Mouse (Mus musculus) hindbrain, embryonic 15.5 days (tissue): ENCODE results near the gene Nucb2. TPM values are rescaled to one million over a fixed set of nuclear protein-coding genes. Genes with fewer than 3 reads are reported as not detected.
A peak's percentile ranks its signal among the peaks of the same experiment; 100 is the strongest.

ENCODE experiments used
- ATAC-seq: fragments of 200-750 bp; cut with Nextera tagmentation; 2 replicates; pipeline ENCODE4 v1.8.0; 2017; ENCODE audit warnings: low read depth, moderate number of reproducible peaks, moderate TSS enrichment; ENCODE audit not compliant: low FRiP score
- H3K27ac ChIP-seq: fragments of 300-500 bp; sonication (generic); replicated peaks from 2 replicates; pipeline ENCODE4 v1.5.1; 2015; ENCODE audit warnings: mild to moderate bottlenecking, inconsistent platforms
- H3K27me3 ChIP-seq: fragments of 300-500 bp; sonication (generic); 2 replicates; pipeline ENCODE4 v1.6.1; 2015; ENCODE audit warnings: control low read depth, inconsistent platforms
- H3K36me3 ChIP-seq: fragments of 300-500 bp; sonication (generic); 2 replicates; pipeline ENCODE4 v1.6.1; 2015; ENCODE audit warnings: control low read depth, inconsistent platforms
- H3K4me1 ChIP-seq: fragments of 300-500 bp; sonication (generic); replicated peaks from 2 replicates; pipeline ENCODE4 v1.6.1; 2015; ENCODE audit warnings: control low read depth, inconsistent platforms
- H3K4me2 ChIP-seq: fragments of 300-500 bp; sonication (generic); 2 replicates; pipeline ENCODE4 v1.6.1; 2015; ENCODE audit warnings: moderate library complexity, mild to moderate bottlenecking, inconsistent platforms
- H3K4me3 ChIP-seq: fragments of 300-500 bp; sonication (generic); 2 replicates; pipeline ENCODE4 v1.5.1; 2015; ENCODE audit warnings: mild to moderate bottlenecking, inconsistent platforms
- H3K9ac ChIP-seq: fragments of 300-500 bp; sonication (generic); 2 replicates; pipeline ENCODE4 v1.6.1; 2015; ENCODE audit warnings: inconsistent platforms
- H3K9me3 ChIP-seq: fragments of 300-500 bp; sonication (generic); 2 replicates; pipeline ENCODE4 v1.6.1; 2016; ENCODE audit warnings: control low read depth, inconsistent platforms
- WGBS: fragments of 180-500 bp; shearing (Covaris S2); methylation state at CpG from one replicate; pipeline ENCODE4 v1.1.7; 2015; 5-methylcytosine and 5-hydroxymethylcytosine counted together
- polyA plus RNA-seq: library from polyadenylated mRNA; unstranded; fragments of >200 nt; fragmentation: Nextera tagmentation; extraction: Ambion mirVana; gene quantifications from 2 replicates; pipeline ENCODE4 v1.2.1, GENCODE M21; 2015

Gene Nucb2
- polyA plus RNA-seq, result 27.5 and 29.6 TPM in 2 replicates

DNA sequence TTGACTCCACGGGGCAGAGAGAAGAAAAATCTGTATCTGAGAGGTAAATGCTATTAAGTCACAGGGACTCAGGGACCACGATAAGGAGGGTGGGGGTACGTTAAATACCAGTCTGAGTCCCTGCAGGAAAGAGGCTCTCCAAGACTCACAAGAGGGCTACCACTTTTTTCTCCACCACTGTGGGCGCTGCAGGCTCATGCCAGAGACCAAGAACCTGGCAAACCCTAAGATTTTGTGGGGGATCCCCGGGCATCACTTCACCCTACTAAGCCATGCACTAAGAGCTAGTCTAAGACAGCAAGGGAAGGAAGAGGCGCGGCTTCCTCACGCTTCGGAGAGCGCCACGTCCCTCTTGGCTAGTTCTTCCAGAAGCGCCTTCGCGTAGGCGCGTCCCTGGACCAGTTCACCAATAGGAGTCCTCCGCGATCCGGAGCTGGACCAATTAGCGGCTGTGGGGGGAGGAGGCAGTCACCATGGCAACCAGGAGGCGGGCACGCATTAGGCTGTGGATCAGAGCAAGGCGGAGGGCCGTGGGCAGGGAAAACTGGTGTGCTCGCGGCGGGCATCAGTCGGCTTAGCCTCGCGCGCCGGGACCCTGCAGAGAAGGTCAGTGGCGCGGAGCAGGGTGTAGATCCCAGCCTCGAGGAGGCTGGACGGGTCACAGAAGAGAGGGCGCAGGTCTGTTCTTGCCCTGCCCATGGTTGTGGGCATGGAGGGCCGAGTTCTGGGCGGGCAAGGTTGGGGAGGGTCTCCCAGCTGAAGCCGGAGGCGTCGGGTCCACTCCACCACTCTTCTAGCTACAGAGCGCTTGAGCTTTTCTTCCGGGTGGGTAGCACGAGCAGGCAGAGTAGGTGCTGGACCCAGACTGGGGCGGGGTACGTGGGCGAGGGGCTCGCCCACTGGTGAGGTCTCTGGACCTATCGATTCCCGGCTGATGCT, at the start of gene Nucb2:
Gene Nucb2, plus strand, starts transcription at position 491 of the 939 bp plus-strand sequence.
- H3K4me1 ChIP-seq, result peaks cover 23% of the 10 kb centered on the region
- H3K9me3 ChIP-seq, result no peaks in the 10 kb centered on the region
- peak within 1 kb of the TSS; percentile 77 for H3K9ac ChIP-seq
- peak within 1 kb of the TSS; percentile 78 for H3K4me2 ChIP-seq
- no peaks in the 10 kb centered on the region for H3K36me3 ChIP-seq
- H3K27ac ChIP-seq, result peak within 1 kb of the TSS; percentile 90
- H3K4me3 ChIP-seq, result peak within 1 kb of the TSS; percentile 78
- WGBS, result under 1% methylated on average over 51 of the region's 51 CpGs
- ATAC-seq, result peak; percentile 100
- H3K27me3 ChIP-seq, result no peaks in the 10 kb centered on the region

DNA sequence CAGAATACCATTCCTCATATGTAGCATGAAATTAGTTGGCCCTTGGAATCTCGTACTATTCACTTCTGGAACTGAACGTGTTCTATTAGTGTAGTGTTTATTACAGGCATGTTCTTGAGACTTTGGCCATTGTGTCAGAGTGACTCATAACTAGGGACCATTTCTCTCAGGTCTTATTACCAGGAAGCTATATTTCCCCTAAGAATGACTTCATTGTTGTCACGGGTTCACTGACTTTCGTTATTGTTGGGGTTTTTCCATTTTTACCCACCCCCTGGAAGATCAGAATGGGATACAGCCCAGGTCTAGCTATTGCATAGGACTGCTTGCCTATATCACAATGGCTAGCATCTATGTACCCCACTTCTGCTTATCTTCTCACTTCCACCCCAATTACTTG, 47.2 kb upstream of the Nucb2 start:
- H3K9ac ChIP-seq, result no peak overlapping the region
- no peaks in the 10 kb centered on the region for H3K36me3 ChIP-seq
- 86% methylated on average over 4 of the region's 4 CpGs for WGBS
- no peaks in the 10 kb centered on the region for H3K9me3 ChIP-seq
- H3K4me2 ChIP-seq, result no peak overlapping the region
- H3K27me3 ChIP-seq, result no peaks in the 10 kb centered on the region
- no peaks in the 10 kb centered on the region for H3K4me1 ChIP-seq
- H3K4me3 ChIP-seq, result no peak overlapping the region
- no peak overlapping the region for H3K27ac ChIP-seq
- ATAC-seq, result no peak

DNA sequence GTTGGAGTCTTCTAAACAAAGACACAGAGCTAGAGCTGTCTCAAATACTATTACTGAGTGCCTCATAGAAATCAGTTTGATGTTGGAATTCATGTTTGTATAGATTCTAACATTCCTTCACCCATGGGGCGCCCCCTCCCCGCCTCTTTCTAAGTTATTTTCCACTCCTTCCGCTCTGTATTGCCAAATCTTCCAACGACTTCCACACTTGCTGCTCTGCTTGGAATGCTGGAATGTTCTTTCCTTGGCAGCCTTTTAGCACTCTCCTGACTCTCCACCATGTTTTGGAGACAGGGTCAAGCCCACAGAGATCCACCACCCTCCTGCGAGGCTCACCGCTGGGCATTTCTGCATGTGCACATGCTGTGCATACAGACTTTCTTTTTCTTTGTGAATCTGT, 46.8 kb upstream of the Nucb2 start:
- no peak overlapping the region for H3K27ac ChIP-seq
- no peak overlapping the region for H3K4me3 ChIP-seq
- H3K36me3 ChIP-seq, result no peaks in the 10 kb centered on the region
- no peak for ATAC-seq
- H3K9me3 ChIP-seq, result no peaks in the 10 kb centered on the region
- no peaks in the 10 kb centered on the region for H3K27me3 ChIP-seq
- H3K9ac ChIP-seq, result no peak overlapping the region
- H3K4me2 ChIP-seq, result no peak overlapping the region
- WGBS, result 87% methylated on average over 6 of the region's 6 CpGs
- H3K4me1 ChIP-seq, result no peaks in the 10 kb centered on the region

DNA sequence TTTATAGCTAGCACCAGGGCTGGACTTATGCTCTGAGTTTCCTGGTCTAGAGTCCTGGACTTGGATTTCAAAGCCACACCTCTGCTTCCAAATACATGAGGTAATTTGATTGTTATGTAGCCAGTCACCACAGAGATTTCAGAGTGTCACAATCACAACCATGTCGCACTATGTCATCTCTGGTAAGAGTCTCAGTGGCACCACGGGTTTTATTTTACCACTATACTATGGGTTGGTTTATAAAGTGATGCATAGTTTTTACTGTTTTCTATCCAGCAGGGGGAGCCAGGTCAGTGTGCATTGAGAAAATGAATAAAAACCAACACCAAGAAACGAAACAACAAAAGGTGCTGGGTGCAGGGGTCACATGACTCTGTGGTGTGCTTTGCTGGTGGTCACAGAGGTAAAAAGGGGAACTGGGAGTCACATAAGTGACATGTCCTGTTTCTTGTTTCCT, 45.2 kb upstream of the Nucb2 start:
- H3K4me1 ChIP-seq, result no peaks in the 10 kb centered on the region
- no peaks in the 10 kb centered on the region for H3K36me3 ChIP-seq
- no peaks in the 10 kb centered on the region for H3K27me3 ChIP-seq
- no peak overlapping the region for H3K27ac ChIP-seq
- 34% methylated on average over 3 of the region's 3 CpGs for WGBS
- no peaks in the 10 kb centered on the region for H3K9me3 ChIP-seq
- no peak overlapping the region for H3K9ac ChIP-seq
- no peak for ATAC-seq
- H3K4me3 ChIP-seq, result no peak overlapping the region
- no peak overlapping the region for H3K4me2 ChIP-seq

DNA sequence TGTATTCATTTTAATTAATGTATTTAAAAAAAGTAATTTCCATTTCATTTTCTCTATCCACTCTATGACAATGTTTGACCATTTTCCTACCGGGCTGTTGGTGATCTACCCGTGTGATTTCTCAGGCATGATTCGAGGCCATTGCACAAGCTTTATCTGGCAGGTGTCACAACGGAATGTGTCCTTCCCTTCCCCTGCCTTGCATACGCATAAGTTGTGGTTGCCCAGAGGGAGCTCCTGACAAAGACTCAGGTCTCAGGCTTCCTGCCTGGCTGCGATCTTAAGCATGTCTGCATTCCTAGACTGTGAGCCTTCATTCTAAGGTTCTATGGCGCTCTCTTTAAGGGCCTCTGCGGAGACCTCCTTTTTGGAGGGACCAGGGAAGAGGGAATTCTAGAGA, 42.1 kb upstream of the Nucb2 start:
- no peak overlapping the region for H3K4me3 ChIP-seq
- no peaks in the 10 kb centered on the region for H3K9me3 ChIP-seq
- H3K36me3 ChIP-seq, result no peaks in the 10 kb centered on the region
- H3K9ac ChIP-seq, result no peak overlapping the region
- H3K27ac ChIP-seq, result no peak overlapping the region
- H3K27me3 ChIP-seq, result no peaks in the 10 kb centered on the region
- no peaks in the 10 kb centered on the region for H3K4me1 ChIP-seq
- 57% methylated on average over 8 of the region's 8 CpGs for WGBS
- no peak for ATAC-seq
- H3K4me2 ChIP-seq, result no peak overlapping the region

DNA sequence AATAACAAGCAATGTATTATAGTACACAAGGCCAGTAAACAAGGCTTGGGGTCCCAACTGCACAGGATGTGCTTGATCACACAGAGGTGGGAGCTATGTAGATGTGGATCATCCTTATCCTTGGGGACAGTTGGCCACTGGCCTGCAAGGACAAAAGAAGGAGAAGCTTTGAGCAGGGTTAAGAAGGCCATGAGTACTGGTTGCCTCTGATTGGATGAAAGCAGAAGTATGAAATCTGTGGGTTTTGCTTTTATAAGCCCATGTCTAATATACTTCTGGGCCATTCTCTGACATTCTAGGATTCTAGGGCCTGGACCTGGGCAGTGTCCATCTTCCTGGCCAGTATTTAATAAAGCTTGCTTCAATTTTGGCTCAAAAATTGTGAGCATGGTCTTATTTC, 28.3 kb upstream of the Nucb2 start:
- ATAC-seq, result no peak
- Histone ChIP-seq H3K9me3 (no peaks in the 10 kb centered on the region), H3K4me2 (no peak overlapping the region), H3K4me1 (no peaks in the 10 kb centered on the region), H3K27ac (no peak overlapping the region), H3K4me3 (no peak overlapping the region), H3K9ac (no peak overlapping the region), H3K27me3 (no peaks in the 10 kb centered on the region), H3K36me3 (no peaks in the 10 kb centered on the region)

DNA sequence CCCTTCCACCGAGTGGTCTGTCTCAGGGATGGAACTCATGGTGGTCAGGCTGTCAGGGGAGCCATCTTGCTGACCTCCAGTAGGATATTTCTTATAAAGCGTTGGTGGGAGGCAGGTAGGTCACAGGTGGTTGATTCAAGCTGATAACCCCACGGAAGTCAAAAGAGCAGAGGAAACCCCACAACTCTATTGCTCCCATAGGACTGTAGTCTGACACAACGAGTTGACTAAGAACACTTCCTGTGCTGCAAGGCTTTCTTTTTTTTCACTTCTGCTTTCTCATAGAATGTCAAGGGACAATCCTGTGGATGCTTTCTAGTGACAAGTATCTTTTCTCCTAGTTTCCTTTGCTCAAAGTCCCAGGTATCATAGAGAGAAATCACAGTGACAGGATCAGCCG, 27.9 kb upstream of the Nucb2 start:
- no peak for ATAC-seq

DNA sequence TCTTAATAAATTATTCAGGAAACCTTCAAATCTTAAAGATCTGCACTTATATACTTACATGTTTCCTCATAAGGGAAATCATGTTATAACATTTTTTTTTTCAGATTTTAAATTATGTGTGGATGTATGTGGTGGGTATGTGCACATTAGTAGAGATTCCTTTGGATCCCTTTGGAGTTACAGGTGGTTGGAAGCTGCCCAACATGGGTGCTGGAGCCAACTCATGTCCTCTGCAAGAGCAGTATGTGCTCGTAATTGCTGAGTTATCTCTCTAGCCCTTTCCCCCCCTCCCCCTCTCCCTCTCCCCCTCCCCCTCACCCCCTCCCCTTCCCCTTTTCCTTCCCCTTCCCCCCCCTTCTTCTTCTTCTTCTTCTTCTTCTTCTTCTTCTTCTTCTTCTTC, 21.1 kb upstream of the Nucb2 start:
- no peak overlapping the region for H3K4me3 ChIP-seq
- no peaks in the 10 kb centered on the region for H3K9me3 ChIP-seq
- WGBS, result 75% methylated on average over 1 of the region's 1 CpGs
- no peaks in the 10 kb centered on the region for H3K4me1 ChIP-seq
- H3K27me3 ChIP-seq, result no peaks in the 10 kb centered on the region
- H3K9ac ChIP-seq, result no peak overlapping the region
- H3K27ac ChIP-seq, result no peak overlapping the region
- no peak for ATAC-seq
- H3K4me2 ChIP-seq, result no peak overlapping the region
- H3K36me3 ChIP-seq, result no peaks in the 10 kb centered on the region

More for the DNA sequence above, 27.9 kb upstream of the Nucb2 start:
- 90% methylated on average over 5 of the region's 5 CpGs for WGBS
- Histone ChIP-seq H3K27ac (no peak overlapping the region), H3K9ac (no peak overlapping the region), H3K4me3 (no peak overlapping the region), H3K4me2 (no peak overlapping the region), H3K27me3 (no peaks in the 10 kb centered on the region), H3K36me3 (no peaks in the 10 kb centered on the region), H3K9me3 (no peaks in the 10 kb centered on the region), H3K4me1 (no peaks in the 10 kb centered on the region)

DNA sequence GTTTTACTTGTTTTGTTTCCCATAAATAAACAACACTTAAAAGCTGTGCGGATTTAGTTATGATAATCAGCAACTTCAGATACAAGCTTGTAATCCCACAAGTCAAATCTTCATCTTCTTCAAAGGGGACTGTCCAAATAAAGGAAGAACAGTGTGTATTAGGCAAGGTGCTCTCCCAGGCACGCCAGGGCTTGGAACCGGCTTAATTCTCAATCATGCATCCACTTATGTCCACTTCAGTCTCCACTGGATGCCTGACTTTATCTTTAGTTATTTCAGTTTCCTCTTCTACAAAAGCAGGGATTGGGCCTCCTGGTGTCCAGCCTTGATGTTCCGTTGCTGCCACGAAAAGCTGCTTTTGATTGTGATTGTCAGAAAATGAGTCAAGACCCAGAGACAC, 20.4 kb upstream of the Nucb2 start:
- Histone ChIP-seq H3K4me1 (no peaks in the 10 kb centered on the region), H3K27ac (no peak overlapping the region), H3K9ac (no peak overlapping the region), H3K4me3 (no peak overlapping the region), H3K9me3 (no peaks in the 10 kb centered on the region), H3K27me3 (no peaks in the 10 kb centered on the region), H3K36me3 (no peaks in the 10 kb centered on the region), H3K4me2 (no peak overlapping the region)
- WGBS, result 86% methylated on average over 5 of the region's 5 CpGs
- ATAC-seq, result no peak

DNA sequence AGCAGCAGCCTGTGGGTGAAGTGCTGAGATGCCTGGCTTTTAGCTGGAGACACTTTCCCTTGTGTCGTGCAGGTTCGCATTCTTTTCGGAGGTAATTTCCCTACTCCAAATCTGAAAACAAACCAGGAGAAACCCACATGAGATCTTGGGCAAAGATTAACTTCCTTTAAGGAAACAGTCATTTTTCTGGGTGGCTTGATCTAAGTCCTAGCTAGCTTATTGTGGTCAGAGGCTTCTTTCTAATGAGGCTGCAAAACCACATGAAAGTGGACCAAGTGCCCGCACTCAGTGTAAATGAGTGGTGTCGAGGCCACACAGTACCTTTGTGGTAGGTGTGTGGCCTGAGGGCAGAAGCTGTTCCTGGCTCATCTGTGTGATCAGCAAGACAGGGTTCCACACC, 20.0 kb upstream of the Nucb2 start:
- no peaks in the 10 kb centered on the region for H3K4me1 ChIP-seq
- no peaks in the 10 kb centered on the region for H3K36me3 ChIP-seq
- no peak for ATAC-seq
- 90% methylated on average over 5 of the region's 5 CpGs for whole genome bisulfite sequencing
- no peak overlapping the region for H3K4me2 ChIP-seq
- no peak overlapping the region for H3K4me3 ChIP-seq
- no peak overlapping the region for H3K27ac ChIP-seq
- H3K9me3 ChIP-seq, result no peaks in the 10 kb centered on the region
- no peaks in the 10 kb centered on the region for H3K27me3 ChIP-seq
- no peak overlapping the region for H3K9ac ChIP-seq

DNA sequence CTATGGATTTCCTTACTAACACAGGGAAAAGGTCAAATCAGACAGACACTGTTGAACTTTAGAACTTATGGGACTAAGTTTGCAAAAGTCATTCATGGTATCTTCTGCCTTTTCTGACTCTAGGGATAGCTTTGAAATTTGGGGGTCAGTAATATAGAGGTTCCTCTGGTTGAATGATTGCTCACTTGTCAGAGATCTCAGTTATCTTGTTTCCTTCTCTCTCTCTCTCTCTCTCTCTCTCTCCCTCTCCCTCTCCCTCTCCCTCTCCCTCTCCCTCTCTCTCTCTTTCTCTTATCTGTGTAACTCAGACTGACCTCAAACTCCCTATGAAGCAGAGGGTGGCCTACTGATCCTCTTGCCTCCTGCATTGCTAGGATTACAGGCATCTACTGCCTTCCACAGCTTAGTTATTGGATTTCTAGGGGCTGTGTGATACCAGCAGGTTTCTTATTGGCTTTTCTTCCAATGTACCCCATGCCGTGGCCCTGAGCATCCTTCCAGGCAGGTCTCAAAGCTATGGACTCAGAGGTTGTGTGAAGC, 19.0 kb upstream of the Nucb2 start:
- WGBS, result 88% methylated on average over 1 of the region's 1 CpGs
- Histone ChIP-seq H3K27me3 (no peaks in the 10 kb centered on the region), H3K4me1 (no peaks in the 10 kb centered on the region), H3K9ac (no peak overlapping the region), H3K36me3 (no peaks in the 10 kb centered on the region), H3K27ac (no peak overlapping the region), H3K4me2 (no peak overlapping the region), H3K9me3 (no peaks in the 10 kb centered on the region), H3K4me3 (no peak overlapping the region)
- no peak for ATAC-seq

DNA sequence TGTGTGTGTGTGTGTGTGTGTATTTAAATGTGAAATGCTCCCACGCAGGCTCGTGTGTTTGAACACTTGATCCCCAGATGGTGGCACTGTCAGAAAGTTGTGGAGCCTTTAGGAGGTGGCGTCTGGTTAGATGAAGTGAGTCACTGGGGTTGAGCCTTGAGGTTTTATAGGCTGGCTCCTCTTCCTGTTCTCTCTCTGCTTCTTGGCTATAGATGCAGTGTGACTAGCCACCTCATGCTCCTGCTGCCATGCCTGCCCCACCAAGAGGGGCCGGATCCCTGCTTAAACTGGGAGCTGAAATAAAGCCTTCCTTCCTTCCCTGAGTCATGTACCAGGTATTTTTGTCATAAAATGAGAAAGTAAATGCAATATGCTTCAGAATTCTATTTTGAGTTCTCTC, 13.1 kb upstream of the Nucb2 start:
- no peak overlapping the region for H3K4me2 ChIP-seq
- H3K27ac ChIP-seq, result no peak overlapping the region
- no peak for ATAC-seq
- no peak overlapping the region for H3K9ac ChIP-seq
- H3K27me3 ChIP-seq, result no peaks in the 10 kb centered on the region
- H3K4me1 ChIP-seq, result no peaks in the 10 kb centered on the region
- H3K9me3 ChIP-seq, result no peaks in the 10 kb centered on the region
- H3K36me3 ChIP-seq, result no peaks in the 10 kb centered on the region
- no peak overlapping the region for H3K4me3 ChIP-seq
- WGBS, result 91% methylated on average over 4 of the region's 4 CpGs
